Mouse (Mus musculus) urinary bladder, postnatal 25 days (tissue): ENCODE data around the gene Golph3l.
"Not testable (repeated sequence)": the region's sequence is repeated elsewhere in the genome, so short reads cannot be mapped to it uniquely, and the experiment has no call there.

ENCODE experiments used
- DNase-seq: peaks from one replicate; pipeline ENCODE4 v3.0.0; 2022; ENCODE audit warnings: low spot score

Gene Golph3l

DNA sequence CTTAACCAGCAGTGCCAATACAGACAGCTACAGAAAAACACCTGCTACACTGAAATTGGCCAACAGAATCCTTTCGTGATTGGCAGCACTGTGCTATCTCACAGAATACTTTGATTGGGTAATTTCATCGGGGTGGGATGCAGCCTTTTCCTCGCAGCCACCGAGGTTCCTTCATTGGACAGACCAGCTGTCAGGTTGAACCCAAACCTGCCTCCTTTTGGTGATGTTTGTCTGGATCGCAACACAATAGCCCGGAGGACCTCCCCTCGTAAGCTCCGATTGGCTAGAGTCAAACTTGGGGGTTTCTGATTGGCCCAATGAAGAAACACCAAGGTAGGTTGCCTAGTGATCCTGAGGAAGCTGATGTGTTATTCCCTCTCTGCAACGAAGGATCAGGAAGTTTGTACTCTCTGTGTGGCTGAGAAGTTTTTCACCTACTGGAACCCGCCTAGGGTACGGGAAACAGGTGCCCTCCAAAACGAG lies at the start of gene Golph3l:
Gene Golph3l, plus strand, starts transcription at position 331 of the 483 bp plus-strand sequence.
- DNase-seq, result peak; percentile 80

DNA sequence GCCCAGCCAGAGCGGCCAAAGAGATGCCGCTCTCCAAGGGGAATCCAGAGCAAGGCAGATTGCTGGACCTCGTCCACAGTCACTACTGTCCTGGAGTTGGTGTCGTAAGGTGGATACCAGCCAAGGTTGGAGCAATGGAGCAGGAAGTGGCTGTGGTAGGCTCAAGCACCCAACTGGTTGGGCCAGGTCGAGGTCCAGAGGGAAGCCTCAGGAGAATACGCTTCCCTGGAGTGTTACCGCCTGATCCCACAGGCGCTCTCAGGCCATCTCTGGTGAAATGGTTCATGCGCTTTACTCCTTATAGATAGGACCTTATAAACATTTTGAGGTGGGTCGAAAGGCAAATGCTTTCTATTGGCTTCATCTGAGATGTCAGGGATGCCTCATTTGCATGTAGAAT lies 49.8 kb upstream of the Golph3l start:
- DNase-seq, result no peak

DNA sequence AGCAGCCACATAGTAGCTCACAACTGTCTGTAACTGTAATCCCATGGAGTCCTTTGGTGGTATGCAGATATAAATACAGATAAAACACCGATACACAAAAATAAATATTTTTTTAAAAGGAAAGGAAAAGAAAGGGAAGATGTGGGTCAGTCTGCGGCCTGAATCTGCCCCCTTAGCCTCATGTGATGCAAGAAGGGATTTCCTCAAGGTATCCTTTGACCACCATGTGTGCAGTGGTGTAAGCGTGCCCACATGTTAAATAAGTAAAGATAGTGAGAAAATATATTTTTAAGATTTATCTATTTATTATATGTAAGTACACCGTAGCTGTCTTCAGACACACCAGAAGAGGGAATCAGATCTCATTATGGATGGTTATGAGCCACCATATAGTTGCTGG lies 48.9 kb upstream of the Golph3l start:
- DNase-seq, result no peak

DNA sequence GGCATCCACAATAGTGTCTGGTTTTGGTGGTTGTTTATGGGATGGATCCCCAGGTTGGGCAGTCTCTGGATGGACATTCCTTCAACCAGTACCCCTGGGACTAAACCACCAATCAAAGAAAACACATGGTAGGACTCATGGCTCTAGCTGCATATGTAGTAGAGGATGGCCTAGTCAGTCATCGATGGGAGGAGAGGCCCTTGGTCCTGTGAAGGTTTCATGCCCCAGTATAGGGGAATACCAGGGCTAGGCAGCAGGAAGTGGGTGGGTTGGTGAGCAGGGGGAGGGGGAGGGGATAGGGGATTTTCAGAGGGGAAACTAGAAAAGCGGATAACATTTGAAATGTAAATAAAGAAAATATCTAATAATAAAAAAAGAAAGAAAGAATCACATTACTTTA lies 47.5 kb upstream of the Golph3l start:
- DNase-seq, result not testable (repeated sequence)

DNA sequence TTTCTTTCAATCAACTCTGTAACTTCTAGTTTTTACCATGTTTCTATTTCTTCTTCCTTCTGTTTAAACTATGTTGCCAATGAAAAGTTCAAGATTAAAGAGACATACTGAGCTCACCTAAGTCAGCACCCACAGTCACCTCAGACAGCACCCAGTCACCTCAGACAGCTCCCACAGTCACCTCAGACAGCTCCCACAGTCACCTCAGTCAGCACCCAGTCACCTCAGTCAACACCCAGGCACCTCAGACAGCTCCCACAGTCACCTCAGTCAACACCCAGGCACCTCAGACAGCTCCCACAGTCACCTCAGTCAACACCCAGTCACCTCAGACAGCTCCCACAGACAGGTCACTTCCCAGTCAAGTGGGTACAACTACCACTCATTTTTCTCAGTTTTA lies 46.6 kb upstream of the Golph3l start:
- DNase-seq, result no peak

DNA sequence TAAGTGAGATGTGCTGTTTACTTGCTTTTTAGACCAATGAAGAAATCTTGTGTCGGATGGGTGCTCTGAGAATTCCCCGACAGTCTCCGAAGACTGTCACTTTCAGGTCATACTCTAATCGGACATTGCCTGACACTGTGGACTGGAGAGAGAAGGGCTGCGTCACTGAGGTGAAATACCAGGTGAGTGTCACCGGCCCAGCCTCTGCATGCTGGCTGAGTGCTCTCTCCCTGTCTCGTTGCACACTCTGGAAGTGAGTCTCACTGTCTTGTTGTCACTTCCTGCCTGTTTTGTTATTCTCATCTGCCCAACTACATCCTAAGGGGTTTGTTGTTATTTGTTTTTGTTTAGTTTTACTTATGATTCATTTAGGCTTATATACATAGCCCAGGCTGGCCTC lies 45.8 kb upstream of the Golph3l start:
- DNase-seq, result no peak

DNA sequence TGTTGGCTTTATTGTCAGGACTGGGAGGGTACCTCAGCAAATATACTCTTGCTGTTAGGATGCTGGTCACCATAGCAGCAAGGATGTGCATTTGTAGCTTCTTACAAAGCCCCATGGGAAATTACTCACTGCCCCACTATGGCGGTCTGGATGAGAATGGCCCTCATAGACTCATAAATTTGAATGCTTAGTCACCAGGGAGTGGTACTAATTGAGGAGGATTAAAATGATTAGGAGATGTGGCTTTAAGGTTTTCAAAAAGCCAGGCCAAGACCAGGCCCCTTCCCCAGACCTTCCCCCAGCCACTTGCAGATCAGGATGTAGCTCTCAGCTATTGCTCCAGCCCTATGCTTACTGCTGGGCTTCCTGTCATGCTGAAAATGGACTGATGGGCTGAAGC lies 38.6 kb upstream of the Golph3l start:
- DNase-seq, result no peak

DNA sequence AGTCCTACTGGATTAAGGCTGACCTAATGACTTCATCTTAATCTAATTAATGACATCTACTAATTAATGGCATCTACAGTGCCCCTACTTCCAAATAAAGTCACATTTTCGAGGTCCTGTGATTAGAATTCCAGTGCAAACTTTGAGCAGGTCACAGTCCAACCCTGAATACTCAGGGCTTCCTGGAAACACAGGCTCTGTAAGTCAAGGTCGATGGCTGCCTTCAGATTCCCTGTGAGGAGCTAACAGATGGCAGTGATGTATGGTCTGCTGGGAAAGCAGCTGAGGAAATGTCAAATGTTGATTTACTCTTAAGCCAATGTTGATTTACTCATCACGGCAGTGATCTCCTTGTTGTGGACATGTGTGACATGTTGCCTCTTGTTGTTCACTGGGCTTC lies 34.7 kb upstream of the Golph3l start:
- DNase-seq, result no peak

DNA sequence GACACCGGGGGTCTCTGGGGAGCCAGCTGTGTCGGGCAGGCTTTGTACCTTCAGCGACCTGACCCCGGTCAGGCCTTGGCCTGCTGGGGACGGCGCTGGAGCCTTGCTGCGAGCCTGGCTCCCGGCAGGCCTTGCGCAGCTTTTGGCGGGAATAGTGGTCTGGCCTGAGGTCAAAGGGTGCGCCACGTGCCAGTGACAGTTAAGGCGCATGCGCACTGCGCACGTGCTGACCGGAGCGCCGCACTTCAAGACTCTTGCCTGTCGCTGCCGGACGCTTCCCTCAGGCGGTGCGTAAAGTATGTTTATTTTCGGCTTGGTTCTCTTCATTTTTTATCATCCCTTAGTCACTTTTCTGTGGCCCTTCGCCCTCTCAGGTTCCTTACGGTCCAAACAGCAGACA lies 29.3 kb upstream of the Golph3l start, which contains the start of gene Hormad1:
Gene Hormad1, plus strand, starts transcription at position 241 of the 400 bp plus-strand sequence.
- DNase-seq, result no peak

DNA sequence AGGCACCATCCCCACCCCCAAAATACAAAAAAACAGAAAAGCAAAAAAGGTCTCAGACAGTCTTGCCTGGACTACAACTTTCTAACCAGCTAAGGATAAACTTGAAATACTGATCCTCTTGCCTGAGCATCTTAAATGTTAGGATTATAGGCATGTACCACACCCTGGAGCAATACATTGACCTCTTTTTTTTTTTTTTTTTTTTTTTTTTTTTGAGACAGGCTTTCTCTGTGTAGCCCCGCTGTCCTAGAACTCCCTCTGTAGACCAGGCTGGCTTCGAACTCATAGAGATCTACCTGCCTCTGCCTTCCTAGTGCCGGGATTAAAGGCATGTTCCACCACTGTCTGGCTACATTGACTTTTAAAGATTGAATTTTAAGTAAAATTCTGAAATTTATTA lies 28.0 kb upstream of the Golph3l start:
- DNase-seq, result no peak

DNA sequence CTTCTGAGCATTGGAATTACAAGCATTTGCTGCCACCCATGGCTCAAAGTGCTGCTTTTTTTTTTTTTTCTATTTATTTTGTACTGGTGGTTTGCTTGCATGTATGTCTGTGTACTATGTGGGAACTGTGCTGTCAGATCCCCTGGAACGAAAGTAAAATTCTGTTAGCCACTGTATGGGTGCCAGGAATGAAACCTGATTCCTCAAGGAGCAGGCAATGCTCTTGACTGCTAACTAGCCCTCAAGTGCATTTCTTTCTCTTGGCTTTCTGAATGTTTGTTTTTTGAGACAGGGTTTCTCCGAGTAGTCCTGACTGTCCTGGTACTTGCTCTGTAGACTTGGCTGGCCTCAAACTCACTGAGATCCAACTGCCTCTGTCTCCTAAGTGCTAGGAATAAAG lies 26.9 kb upstream of the Golph3l start:
- DNase-seq, result no peak

DNA sequence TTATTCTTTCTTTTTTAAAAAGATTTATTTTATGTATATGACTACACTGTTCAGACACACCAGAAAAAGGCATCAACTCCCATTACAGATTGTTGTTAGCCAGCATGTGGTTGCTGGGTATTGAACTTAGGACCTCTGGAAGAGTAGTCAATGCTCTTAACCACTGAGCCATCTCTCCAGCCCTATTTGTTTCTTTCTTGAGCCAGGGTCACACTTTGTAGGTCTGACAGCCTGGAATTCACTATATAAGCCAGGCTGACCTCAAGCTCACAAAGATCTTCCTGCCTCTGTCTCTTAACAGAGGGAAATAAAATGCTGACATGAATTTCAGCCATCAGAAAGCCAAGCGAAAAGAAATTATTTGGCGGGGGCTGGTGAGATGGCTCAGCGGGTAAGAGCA lies 19.1 kb upstream of the Golph3l start:
- no peak for DNase-seq

DNA sequence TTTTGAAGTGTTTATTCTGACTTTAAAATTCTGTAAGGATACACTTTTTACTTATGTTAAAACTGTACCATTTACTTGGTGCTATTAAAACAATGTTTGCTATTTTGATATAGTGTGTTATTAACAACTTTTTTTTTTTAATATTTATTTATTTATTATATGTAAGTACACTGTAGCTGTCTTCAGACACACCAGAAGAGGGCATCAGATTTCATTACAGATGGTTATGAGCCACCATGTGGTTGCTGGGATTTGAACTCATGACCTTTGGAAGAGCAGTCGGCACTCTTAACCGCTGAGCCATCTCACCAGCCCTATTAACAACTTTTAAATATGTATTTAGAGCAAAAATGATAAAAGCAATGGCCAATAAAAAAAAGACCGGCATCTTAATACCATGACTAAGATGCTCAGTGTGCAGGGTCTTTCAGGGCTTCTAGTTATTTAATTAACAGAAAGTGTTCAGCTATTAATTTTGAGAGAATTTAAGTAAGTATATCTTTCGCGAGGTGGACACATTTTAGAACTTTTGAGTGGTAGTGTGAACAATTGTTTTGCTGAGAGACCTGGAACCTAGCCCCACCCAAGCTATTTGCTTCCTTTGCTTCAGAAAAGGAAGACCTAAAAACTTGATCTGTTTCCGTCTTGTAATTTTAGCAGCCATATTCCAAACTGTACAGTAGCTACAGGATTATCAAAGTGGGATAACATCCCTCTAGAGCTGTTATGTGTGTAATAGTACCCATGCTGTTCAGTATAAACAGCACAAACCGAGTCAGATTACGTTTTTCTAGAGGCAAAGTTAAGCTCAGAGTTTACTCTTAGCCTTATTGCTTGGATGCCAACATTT lies 755 bp upstream of the Golph3l start:
- DNase-seq, result no peak

DNA sequence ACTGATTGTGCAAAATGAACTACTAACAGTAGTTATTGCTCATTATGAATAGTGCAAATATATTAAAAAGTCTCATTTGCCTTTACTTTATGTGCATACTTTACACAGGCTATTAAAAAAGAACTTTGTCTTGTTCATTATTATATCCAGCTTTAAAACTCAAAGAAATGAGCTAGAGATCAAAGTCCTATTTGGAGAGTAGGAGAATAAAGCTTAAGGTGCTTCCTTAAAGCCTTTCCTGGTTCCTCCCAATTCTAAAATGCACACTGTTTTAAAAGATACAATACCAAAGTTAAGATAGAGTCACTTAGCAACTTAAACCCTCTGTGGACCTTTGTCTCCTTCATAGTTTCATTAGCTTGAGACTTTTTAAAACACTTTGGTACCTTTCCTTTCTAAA lies 10.0 kb downstream of the Golph3l start:
- no peak for DNase-seq

DNA sequence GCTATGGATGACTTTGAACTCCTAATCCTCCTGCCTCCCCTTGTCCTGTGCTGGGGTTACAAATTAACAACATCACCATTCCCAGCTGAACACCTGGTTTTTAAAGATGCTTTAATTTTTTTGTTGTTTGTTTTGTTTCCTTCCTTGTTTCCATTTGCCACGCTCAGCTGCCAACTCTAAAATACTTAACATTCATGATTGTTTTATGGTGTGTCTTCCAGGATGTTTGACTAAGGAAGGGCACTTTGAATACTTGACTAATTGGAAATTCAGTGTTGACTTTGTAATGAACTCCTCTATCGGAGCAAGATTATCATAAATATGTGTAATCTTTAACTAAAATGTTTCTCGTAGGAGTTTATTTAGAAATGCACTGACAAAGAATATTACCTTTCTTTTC lies 12.6 kb downstream of the Golph3l start:
- no peak for DNase-seq

DNA sequence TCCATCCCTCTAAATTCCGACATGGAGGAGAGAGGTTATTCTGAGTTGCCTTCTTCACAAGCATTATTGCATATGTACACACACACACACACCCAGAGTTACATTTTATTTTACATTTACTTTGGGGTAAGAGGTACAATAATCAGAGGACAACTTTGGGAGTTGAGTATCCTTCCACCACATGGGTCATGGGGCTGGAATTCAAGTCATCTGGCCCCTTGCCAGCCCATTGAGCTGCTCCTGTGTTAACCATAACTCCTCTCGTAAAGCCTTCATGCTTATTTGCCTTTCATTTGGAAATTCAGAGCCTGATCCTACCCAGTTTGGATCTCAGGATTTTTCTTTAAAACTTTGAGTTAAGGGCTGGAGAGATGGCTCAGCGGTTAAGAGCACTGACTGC lies 17.4 kb downstream of the Golph3l start:
- DNase-seq, result no peak

DNA sequence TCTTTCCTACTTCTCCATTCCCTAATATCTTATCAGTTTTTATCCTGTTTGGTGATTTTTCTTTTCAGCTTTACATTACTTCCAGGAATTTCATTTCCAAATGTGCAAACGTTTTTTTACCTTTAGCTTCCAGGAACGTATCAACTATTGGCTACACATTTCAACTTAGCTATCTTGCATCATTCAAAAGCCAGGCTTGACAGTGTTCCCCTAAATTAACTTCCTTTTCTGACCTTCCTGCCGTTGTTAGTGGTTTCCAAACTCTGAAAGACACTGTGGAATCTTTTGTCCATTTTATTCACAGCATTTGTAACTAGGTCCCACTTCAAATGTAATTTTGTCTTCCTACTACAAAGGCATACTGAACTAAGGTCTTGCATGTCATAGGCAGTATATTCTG lies 20.5 kb downstream of the Golph3l start:
- no peak for DNase-seq

DNA sequence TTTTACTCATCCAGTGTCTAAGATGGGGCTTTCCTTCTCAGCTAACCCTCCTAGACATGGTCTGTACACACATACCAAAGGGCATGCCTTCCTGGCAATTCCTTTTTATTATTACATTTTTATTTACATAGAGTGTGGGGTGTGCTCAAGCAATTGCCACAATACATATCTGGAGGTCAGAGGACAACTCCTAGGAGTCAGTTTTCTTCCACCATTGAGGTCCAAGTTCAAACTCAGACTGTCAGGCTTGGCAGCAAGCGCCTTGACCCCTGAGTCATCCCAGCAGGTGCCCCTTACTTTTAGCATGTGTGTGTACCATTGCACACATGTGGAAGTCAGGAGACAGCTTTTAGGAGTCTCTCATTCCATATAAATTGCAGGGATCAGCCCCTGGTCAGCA lies 25.3 kb downstream of the Golph3l start:
- DNase-seq, result no peak

DNA sequence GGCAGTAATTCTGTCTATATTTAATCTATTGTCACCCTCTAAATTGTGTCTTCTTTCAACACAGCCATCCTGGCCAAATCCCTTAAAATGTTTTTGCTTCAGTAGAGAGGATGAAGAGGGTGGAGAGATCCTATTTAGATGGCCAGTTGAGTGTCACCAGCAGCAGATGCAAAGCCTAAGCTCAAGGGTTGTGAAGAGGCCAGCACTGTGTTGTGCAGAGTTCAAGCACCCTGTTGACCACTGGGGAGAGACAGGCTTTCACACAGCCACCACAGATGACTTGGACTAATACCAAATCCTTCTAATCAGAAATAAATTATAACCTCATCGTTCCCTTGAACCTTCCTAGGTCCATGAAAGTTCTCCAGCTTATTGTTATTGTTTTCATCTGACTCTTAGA lies 29.8 kb downstream of the Golph3l start:
- DNase-seq, result no peak

DNA sequence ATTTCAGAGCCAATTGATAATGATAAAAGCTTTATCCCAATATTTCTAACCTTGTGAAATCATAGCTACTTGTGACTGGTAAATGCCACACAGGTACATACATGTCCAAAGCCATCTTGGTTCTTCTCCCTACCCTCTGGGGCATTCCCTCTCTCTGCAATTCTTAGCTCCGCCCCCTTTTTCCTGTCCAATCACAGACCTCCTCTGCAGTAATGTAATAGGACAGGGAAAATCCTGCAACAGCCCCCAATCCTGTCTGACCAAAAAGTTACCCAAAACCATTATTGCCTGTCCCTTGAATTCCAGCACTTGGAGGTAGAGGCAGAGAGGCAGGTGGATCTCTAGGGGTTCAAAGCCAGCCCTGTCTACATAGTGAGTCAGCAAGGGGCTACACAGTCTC lies 32.5 kb downstream of the Golph3l start:
- no peak for DNase-seq

DNA sequence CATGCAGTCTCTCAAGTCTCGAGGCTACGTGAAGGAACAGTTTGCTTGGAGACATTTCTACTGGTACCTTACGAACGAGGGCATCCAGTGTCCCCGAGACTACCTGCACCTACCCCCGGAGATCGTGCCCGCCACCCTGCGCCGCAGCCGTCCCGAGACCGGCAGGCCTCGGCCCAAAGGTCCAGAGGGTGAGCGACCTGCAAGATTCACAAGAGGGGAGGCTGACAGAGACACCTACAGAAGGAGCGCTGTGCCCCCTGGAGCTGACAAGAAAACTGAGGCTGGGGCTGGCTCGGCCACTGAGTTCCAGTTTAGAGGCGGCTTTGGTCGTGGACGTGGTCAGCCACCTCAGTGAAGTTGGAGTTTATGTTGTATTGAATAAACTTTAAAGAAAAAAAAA lies 33.7 kb downstream of the Golph3l start:
- not testable (repeated sequence) for DNase-seq

DNA sequence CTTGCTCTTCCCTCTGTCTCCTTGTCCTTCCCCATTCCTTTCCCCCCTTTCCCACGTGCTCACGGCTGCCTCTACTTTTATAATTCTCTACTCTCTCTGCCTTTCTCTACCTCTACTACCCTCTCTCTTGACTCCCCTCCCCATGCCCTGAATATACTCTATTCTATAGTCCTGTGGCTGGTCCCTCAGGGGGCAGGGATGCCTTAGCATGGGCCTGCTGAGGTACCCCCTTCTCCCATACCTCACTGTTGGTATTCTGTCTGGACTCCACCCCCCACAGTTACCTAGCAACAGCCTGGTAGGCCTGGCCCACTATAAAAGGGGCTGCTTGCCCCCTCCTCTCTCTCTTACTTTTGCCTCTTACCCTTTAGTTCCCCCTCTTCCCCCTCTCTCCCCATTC lies 34.8 kb downstream of the Golph3l start:
- no peak for DNase-seq

DNA sequence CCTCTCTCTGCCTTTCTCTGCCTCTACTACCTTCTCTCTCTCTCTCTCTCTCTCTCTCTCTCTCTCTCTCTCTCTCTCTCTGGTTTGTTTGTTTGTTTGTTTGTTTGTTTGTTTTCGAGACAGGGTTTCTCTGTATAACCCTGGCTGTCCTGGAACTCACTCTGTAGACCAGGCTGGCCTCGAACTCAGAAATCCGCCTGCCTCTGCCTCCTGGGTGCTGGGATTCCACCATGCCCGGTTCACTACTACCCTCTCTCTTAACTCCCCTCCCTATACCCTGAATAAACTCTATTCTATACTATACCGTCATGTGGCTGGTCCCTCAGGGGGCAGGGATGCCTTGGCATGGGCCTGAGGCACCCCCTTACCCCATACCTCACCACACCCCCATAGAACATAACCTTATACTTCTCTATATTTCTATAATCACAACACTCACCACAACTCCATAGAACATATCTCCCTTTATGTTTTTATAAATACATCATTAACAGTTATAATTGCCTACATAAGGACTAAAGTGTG lies 35.3 kb downstream of the Golph3l start:
- DNase-seq, result not testable (repeated sequence)
